ENCODE assay signal across 24 mouse cellular contexts in the genomic region with DNA sequence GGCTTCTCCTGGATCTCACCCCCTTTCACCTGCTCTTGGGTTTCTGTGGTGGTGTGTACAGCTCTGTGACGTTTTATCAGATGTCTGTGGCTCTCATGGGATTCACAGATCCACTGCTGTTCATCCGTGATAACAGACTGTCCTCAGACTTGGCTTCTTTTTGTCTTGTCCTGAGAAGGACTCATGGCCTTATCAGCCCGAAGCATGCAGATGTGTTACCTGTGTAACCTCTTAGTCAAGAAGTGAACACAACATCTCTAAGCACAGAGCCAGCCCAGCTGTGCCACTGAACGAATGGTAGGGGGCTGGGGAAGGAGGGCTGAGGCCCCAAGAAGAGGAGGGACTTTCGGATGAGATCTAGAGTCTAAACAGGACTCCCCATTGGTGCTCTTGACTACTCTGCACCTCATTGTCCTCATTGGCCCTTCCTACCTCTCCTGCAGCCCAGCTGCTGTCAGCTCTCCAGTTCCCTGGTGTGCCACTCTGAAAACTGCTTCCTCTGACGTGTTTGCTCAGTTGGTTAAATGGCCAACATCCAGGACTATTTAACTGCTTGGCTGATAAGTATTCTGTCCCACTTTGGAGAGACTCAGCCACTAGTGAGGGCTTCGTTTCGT. TPM values are rescaled to one million over a fixed set of nuclear protein-coding genes. Genes with fewer than 3 reads are reported as not detected.
DNase-seq lines count a peak whose midpoint lies in the region; ATAC-seq and TF ChIP-seq lines count a peak whose summit lies in the region.
"Had no signal": no experiment of that assay in that cellular context is flagged by ENCODE, and none has a peak within 500 bp of the region (broad histone marks: within the 10 kb centered on the region; RNA-seq: fewer than 3 reads in every experiment).

No protein-coding gene starts in this region.

- WGBS in forebrain, embryonic 10.5 days, result 74% methylated on average over 8 of the region's 8 CpGs
- WGBS in forebrain, postnatal 0 days, result 69% methylated on average over 8 of the region's 8 CpGs
- WGBS in liver, embryonic 13.5 days (ENCODE audit: insufficient replicate concordance), result 21% methylated on average over 8 of the region's 8 CpGs

- no peak for DNase-seq in forebrain, embryonic 10.5 days (ENCODE audit: extremely low spot score, low spot score)
- DNase-seq in forebrain, postnatal 0 days, result no peak
- DNase-seq in 416B (ENCODE audit: low read depth), result peak; percentile 9
- peak; percentile 62 for DNase-seq in c-Kit-positive CD71-positive TER-119-positive erythroid progenitor cells, embryonic 14.5 days (ENCODE audit: low spot score)
- peak; percentile 62 for DNase-seq in liver, embryonic 13.5 days
- no peak for DNase-seq in left cerebral cortex, adult 8-10 months (ENCODE audit: low spot score in 2 of 2)
- DNase-seq in layer of hippocampus, adult 11-12 months (ENCODE audit: low spot score), result no peak
- DNase-seq in right cerebral cortex, postnatal 25 days, result no peak
- DNase-seq: adrenal gland, adult 2 months; cerebellum, adult 11 months; cerebellum, postnatal 14 days; embryo, embryonic 11 days; gastrocnemius, postnatal 10 days; heart, postnatal 36 days; kidney, postnatal 4 days; layer of hippocampus, postnatal 36 days had no signal

- TF ChIP-seq CTCF in forebrain, postnatal 0 days (IDR thresholded peaks at IDR 0.05; ENCODE audit: low read depth), result no peak

- H3K27me3 ChIP-seq in forebrain, embryonic 10.5 days (ENCODE audit: poor library complexity, severe bottlenecking), result peaks cover 17% of the 10 kb centered on the region
- H3K27me3 ChIP-seq in forebrain, postnatal 0 days (ENCODE audit: insufficient read depth, low read length), result no peaks in the 10 kb centered on the region
- peaks cover 21% of the 10 kb centered on the region for H3K27me3 ChIP-seq in liver, embryonic 13.5 days

- no peak overlapping the region for H3K9ac ChIP-seq in forebrain, postnatal 0 days
- H3K9ac ChIP-seq in liver, embryonic 13.5 days, result no peak overlapping the region
- H3K9ac ChIP-seq: hindbrain, embryonic 14.5 days; midbrain, embryonic 12.5 days had no signal

- no peak overlapping the region for H3K4me2 ChIP-seq in forebrain, postnatal 0 days (ENCODE audit: low read depth)
- peak overlapping the region; percentile 82 for H3K4me2 ChIP-seq in liver, embryonic 13.5 days
- H3K4me2 ChIP-seq: hindbrain, embryonic 14.5 days; midbrain, embryonic 12.5 days had no signal

- peak overlapping the region; percentile 27; the same call in 1 of the 2 replicates for H3K27ac ChIP-seq in forebrain, embryonic 10.5 days
- no peak overlapping the region for H3K27ac ChIP-seq in forebrain, postnatal 0 days (ENCODE audit: low read depth, low read length)
- peak overlapping the region; percentile 10; the same call in 1 of the 2 replicates for H3K27ac ChIP-seq in liver, embryonic 13.5 days
- H3K27ac ChIP-seq: hindbrain, embryonic 14.5 days; macrophage; midbrain, embryonic 12.5 days had no signal

- no peak overlapping the region for H3K4me3 ChIP-seq in forebrain, embryonic 10.5 days
- H3K4me3 ChIP-seq in forebrain, postnatal 0 days (ENCODE audit: low read depth, low read length), result no peak overlapping the region
- no peak overlapping the region for H3K4me3 ChIP-seq in liver, embryonic 13.5 days (replicated peaks)
- H3K4me3 ChIP-seq: midbrain, embryonic 12.5 days had no signal

- H3K36me3 ChIP-seq in forebrain, embryonic 10.5 days (replicated peaks), result no peaks in the 10 kb centered on the region
- no peaks in the 10 kb centered on the region for H3K36me3 ChIP-seq in forebrain, postnatal 0 days (ENCODE audit: insufficient read depth)
- no peaks in the 10 kb centered on the region for H3K36me3 ChIP-seq in liver, embryonic 13.5 days
- H3K36me3 ChIP-seq: midbrain, embryonic 12.5 days had no signal

- no peaks in the 10 kb centered on the region for H3K9me3 ChIP-seq in forebrain, embryonic 10.5 days
- H3K9me3 ChIP-seq in forebrain, postnatal 0 days (ENCODE audit: low read length), result no peaks in the 10 kb centered on the region
- H3K9me3 ChIP-seq in liver, embryonic 13.5 days (replicated peaks), result no peaks in the 10 kb centered on the region
- H3K9me3 ChIP-seq: midbrain, embryonic 12.5 days had no signal

- peaks cover 44% of the 10 kb centered on the region for H3K4me1 ChIP-seq in forebrain, embryonic 10.5 days
- H3K4me1 ChIP-seq in forebrain, postnatal 0 days (ENCODE audit: insufficient read depth), result no peaks in the 10 kb centered on the region
- H3K4me1 ChIP-seq in liver, embryonic 13.5 days (replicated peaks), result peaks cover 60% of the 10 kb centered on the region

- ATAC-seq in forebrain, postnatal 0 days, result no peak
- ATAC-seq in liver, embryonic 13.5 days (ENCODE audit: low read depth), result peak; percentile 86
- ATAC-seq: CD4-positive, CD25-positive, alpha-beta regulatory T cell, adult 4 months had no signal

RNA-seq across cellular contexts. Expression of gene Ak8, which starts 1.8 kb away (rescaled TPM):
- 0.68 and 0.69 TPM in 2 replicates for polyA plus RNA-seq in forebrain, embryonic 10.5 days (2016; fragmentation: Nextera tagmentation; extraction: Ambion mirVana)
- total RNA-seq in forebrain, postnatal 0 days (2014; rRNA removed), result 1.1 and 1.7 TPM in 2 replicates
- 3.4 and 5.2 TPM in 2 replicates for polyA plus RNA-seq in forebrain, postnatal 0 days (2015; fragmentation: Nextera tagmentation; extraction: Ambion mirVana)
- polyA plus RNA-seq in liver, embryonic 13.5 days (2015; fragmentation: Nextera tagmentation; extraction: Ambion mirVana), result 0.16 and 0.34 TPM in 2 replicates
- total RNA-seq in left cerebral cortex, adult 8-10 months (2022), result 1 to 10 TPM; 1.7 to 2.6 (median 2.4) TPM
- total RNA-seq: gastrocnemius, postnatal 10 days; heart, postnatal 36 days had no signal
- polyA plus RNA-seq: CD4-positive, CD25-positive, alpha-beta regulatory T cell, adult 4 months had no signal

RNA-seq across cellular contexts. Expression of gene Spaca9, which starts 2.2 kb away (rescaled TPM):
- polyA plus RNA-seq in forebrain, embryonic 10.5 days (2016; fragmentation: Nextera tagmentation; extraction: Ambion mirVana), result 2.7 and 3.3 TPM in 2 replicates
- total RNA-seq in forebrain, postnatal 0 days (2014; rRNA removed), result not detected in 2 replicates
- polyA plus RNA-seq in forebrain, postnatal 0 days (2015; fragmentation: Nextera tagmentation; extraction: Ambion mirVana), result 3.1 and 3.6 TPM in 2 replicates
- 2.0 and 2.4 TPM in 2 replicates for polyA plus RNA-seq in liver, embryonic 13.5 days (2015; fragmentation: Nextera tagmentation; extraction: Ambion mirVana)
- total RNA-seq in left cerebral cortex, adult 8-10 months (2022), result 1 to 10 TPM in 2 of 4 experiments, under 1 TPM in 2; 0.55 to 2.1 (median 1.1) TPM
- total RNA-seq: ES-E14; gastrocnemius, postnatal 10 days; heart, adult 8-10 months; heart, postnatal 36 days; layer of hippocampus, postnatal 36 days; left cerebral cortex, postnatal 25 days had no signal
- polyA plus RNA-seq: adrenal gland, adult 2 months; CD4-positive, CD25-positive, alpha-beta regulatory T cell, adult 4 months; small intestine, adult 2 months had no signal

Comparison
In these comparisons a context has a peak if more than half of its experiments do, and no peak if none do; other contexts are left out.
1. DNase-seq: peak in 416B (single experiment), c-Kit-positive CD71-positive TER-119-positive erythroid progenitor cells, embryonic 14.5 days (single experiment) and liver, embryonic 13.5 days (single experiment); none in forebrain, embryonic 10.5 days (single experiment), forebrain, postnatal 0 days (single experiment), left cerebral cortex, adult 8-10 months (0 of 2), layer of hippocampus, adult 11-12 months (single experiment) and right cerebral cortex, postnatal 25 days (single experiment).